Mouse (Mus musculus) liver, adult 2 months (tissue): ENCODE data around the gene 6820408C15Rik.
"Not testable (repeated sequence)": the region's sequence is repeated elsewhere in the genome, so short reads cannot be mapped to it uniquely, and the experiment has no call there.

ENCODE experiments used
- CTCF ChIP-seq: fragments of 200-500 bp; IDR thresholded peaks from 2 replicates; pipeline ENCODE4 v1.5.1; 2011; ENCODE audit warnings: low read depth, low read length, control low read depth
- POLR2A ChIP-seq: fragments of 200-500 bp; IDR thresholded peaks from 2 replicates; pipeline ENCODE4 v1.6.1; 2011; ENCODE audit warnings: low read length, control low read depth; ENCODE audit not compliant: insufficient read depth; ENCODE audit errors: extremely low read depth

- not testable (repeated sequence) for TF ChIP-seq POLR2A, CTCF
These were observed 13.1 kb downstream of the 6820408C15Rik start for GRCm38 (mm10) chr2:152428481-152428880.
